Mouse (Mus musculus) testis, adult 2 months (tissue): ENCODE results near the gene Stab2.

Experiments
- CTCF ChIP-seq: fragments of 200-500 bp; IDR thresholded peaks from 2 replicates; pipeline ENCODE4 v1.5.1; 2012; ENCODE audit warnings: low read depth, mild to moderate bottlenecking, inconsistent platforms, low read length, moderate library complexity; ENCODE audit not compliant: control insufficient read depth, insufficient read depth, insufficient replicate concordance
- POLR2A ChIP-seq: fragments of 200-500 bp; IDR thresholded peaks from 2 replicates; pipeline ENCODE4 v1.6.1; 2012; ENCODE audit warnings: low read depth, mild to moderate bottlenecking, inconsistent platforms, low read length, moderate library complexity; ENCODE audit not compliant: control insufficient read depth

DNA sequence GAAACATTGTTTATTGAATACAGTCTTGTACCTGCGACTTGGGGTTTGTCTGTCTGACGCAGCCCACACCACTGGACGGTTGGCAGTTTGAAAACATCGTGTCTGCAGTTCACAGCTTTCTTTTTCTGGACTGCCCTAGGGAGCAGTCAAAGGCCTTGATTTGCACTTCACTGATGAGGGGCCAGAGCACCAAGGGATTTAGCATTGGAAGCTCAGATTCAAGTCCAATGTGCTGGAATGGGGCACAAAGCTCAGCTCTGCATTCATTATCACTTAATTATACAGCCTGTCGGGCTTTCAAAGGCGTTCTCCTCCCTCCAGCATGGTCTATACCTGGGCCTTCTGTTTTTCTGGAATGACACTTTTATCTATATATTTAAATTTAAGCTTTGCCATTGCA is 38.6 kb upstream of the Stab2 start:
- TF ChIP-seq CTCF: no peak
- TF ChIP-seq POLR2A: no peak
